Mouse (Mus musculus): Measurements from ENCODE around the gene 1700003E16Rik. TPM values are rescaled to one million over a fixed set of nuclear protein-coding genes. Genes with fewer than 3 reads are reported as not detected.
A peak's percentile ranks its signal among the peaks of the same experiment; 100 is the strongest.

The 1700003E16Rik gene
- 1.9 TPM for polyA plus RNA-seq (2012; fragmentation: generic; extraction: Trizol)

DNA sequence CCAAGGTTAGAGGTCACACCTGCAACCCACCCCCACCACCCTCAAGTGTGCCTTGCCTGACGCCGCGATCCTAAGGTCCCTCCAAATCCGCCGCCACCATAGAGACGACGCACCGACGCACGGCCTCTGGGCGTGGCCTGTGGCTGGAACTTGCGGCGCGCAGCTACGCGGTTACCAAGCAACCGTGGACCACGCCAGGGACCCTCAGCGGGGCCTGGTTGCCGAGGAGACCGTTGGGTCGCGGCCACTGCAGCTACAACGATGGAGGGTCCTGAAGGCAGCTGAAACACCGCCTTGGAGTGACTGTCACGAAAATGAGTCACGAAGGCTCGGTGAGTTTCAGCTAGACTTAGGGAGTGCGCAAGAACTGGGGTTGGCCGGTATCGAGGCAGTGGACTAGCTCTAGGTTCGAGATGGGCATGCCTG, at the start of gene 1700003E16Rik, which contains the start of gene Wdr54:
TSS of gene 1700003E16Rik (plus strand) at position 146 of the 426 bp plus-strand sequence.
TSS of gene Wdr54 (minus strand) at position 139 of the 426 bp plus-strand sequence.
- Histone ChIP-seq H3K36me3 (ENCODE audit: control insufficient read depth, insufficient read depth) (peaks cover 3% of the 10 kb centered on the region), H3K4me3 (peak within 1 kb of the TSS; percentile 58), H3K79me2 (ENCODE audit: control insufficient read depth, insufficient read depth) (no peaks in the 10 kb centered on the region), H3K27me3 (ENCODE audit: control insufficient read depth, insufficient read depth, insufficient read length) (peaks cover 5% of the 10 kb centered on the region), H3ac (ENCODE audit: control insufficient read depth, insufficient read length) (no peak within 1 kb of the TSS), H3K4me2 (ENCODE audit: low read depth) (peak within 1 kb of the TSS; percentile 89)
- peak; percentile 79 for TF ChIP-seq POLR2AphosphoS2 (IDR thresholded peaks at IDR 0.05; ENCODE audit: insufficient read length, low read depth)
- TF ChIP-seq MYOD1 (IDR thresholded peaks at IDR 0.05; ENCODE audit: control insufficient read depth in 1 of 3, insufficient read length in 2 of 3, low read depth in 2 of 3), result no peak
- TF ChIP-seq USF1 (IDR thresholded peaks at IDR 0.05; ENCODE audit: low read depth), result no peak
- TF ChIP-seq E2F4 (IDR thresholded peaks at IDR 0.05; ENCODE audit: insufficient read depth), result peak; percentile 20
- no peak for TF ChIP-seq TCF12 (IDR thresholded peaks at IDR 0.05; ENCODE audit: insufficient read depth, poor library complexity, severe bottlenecking)
- peak; percentile 60 for TF ChIP-seq POLR2A (IDR thresholded peaks at IDR 0.05; ENCODE audit: insufficient read length, low read depth)
- TF ChIP-seq SRF (IDR thresholded peaks at IDR 0.05; ENCODE audit: control insufficient read depth, insufficient read length, low read depth), result no peak
- TF ChIP-seq MAX (IDR thresholded peaks at IDR 0.05; ENCODE audit: low read depth), result no peak
- no peak for TF ChIP-seq REST (IDR thresholded peaks at IDR 0.05; ENCODE audit: insufficient read depth, insufficient read length)
- TF ChIP-seq CEBPB (IDR thresholded peaks at IDR 0.05; ENCODE audit: insufficient read depth, poor library complexity, severe bottlenecking), result no peak
- no peak for TF ChIP-seq TCF3 (IDR thresholded peaks at IDR 0.05; ENCODE audit: insufficient read length, low read depth)

DNA sequence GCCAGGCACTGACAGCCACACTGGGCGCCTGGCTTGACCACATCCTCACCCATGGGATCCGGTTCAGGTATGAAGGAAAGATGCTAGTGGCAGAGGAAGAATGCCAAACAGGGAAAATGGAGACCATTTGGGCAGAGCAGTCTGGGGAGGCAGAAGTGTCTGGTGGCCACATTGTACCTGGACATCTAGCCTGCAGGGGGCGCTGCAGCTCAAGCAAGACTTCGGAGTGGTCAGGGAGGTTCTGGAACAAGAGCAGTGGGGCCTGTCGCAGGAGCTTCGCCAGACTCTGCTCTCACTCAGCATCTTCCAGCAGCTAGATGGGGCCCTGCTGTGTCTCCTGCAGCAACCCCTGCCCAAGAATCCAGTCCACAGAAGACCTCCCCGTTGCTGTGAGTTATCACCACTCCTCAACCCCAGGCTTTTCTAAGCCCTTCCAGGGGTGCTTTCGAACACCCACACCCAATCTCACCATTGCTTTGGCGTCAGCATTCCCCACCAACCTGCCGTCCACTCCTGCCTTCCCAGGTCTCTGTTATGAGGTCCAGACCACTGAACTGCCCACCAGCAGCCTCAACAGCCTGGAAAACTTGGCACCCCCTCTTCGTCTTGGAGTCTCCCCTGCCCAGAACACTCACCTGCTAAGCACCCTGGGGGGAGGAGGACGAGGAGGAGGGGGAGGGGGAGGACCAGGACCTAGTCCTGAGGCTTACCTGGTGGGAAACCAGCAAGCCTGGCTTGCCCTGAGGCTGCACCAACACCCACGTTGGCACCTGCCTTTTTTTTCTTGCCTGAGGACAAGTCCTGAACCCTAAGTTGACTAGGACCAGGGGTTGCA, 48.4 kb upstream of the 1700003E16Rik start:
- Histone ChIP-seq H3K36me3 (ENCODE audit: control insufficient read depth, insufficient read depth) (peaks cover 3% of the 10 kb centered on the region), H3K4me2 (ENCODE audit: low read depth) (peak overlapping the region; percentile 97), H3ac (ENCODE audit: control insufficient read depth, insufficient read length) (peak overlapping the region; percentile 85), H3K27me3 (ENCODE audit: control insufficient read depth, insufficient read depth, insufficient read length) (no peaks in the 10 kb centered on the region), H3K79me2 (ENCODE audit: control insufficient read depth, insufficient read depth) (peaks cover 16% of the 10 kb centered on the region), H3K4me3 (peak overlapping the region; percentile 93)
- TF ChIP-seq POLR2A (IDR thresholded peaks at IDR 0.05; ENCODE audit: insufficient read length, low read depth) (peak; percentile 5), CEBPB (IDR thresholded peaks at IDR 0.05; ENCODE audit: insufficient read depth, poor library complexity, severe bottlenecking) (no peak)

DNA sequence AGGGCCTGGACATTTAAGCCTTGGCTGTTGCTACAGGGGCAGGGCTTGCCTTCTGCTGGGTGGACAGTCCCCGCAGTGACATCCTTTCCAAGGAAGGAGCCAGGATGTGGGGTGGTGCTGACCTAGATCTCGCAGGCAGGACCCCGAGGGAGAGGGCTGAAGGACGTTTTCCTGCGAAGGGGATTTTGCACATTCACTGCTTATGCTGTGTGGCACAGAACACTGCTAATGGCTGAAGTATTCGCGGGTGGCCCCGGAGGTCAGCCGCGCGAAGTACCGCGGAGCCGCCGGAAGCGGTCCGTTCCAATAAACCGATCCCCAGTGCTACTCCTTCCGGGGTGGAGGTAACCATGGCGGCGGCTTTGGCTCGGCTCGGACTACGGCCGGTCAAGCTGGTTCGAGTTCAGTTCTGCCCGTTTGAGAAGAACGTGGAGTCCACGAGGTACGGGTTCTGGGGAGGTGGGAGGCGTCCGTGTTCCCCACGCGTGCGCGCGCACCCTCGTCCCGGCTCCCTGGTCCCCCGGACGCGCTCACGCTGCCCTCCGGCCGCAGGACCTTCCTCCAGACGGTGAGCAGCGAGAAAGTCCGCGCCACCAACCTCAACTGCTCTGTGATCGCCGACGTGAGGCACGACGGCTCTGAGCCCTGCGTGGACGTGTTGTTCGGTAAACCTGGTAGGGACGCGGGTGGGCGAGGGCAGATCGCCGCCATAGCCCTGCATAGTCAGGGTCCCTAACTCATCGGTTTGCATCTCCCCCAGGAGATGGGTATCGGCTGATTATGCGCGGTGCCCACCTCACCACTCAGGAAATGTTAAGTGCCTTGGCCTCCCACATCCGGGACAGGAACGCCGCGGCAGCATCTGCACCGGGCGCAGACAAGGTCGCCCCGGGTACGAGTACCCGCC, 47.2 kb upstream of the 1700003E16Rik start, which contains the start of gene Mrpl53:
TSS of gene Mrpl53 (plus strand) at position 279 of the 907 bp plus-strand sequence.
- peaks cover 16% of the 10 kb centered on the region for H3K79me2 ChIP-seq (ENCODE audit: control insufficient read depth, insufficient read depth)
- peak within 1 kb of the TSS; percentile 85 for H3ac ChIP-seq (ENCODE audit: control insufficient read depth, insufficient read length)
- no peaks in the 10 kb centered on the region for H3K27me3 ChIP-seq (ENCODE audit: control insufficient read depth, insufficient read depth, insufficient read length)
- peak within 1 kb of the TSS; percentile 93 for H3K4me3 ChIP-seq
- H3K4me2 ChIP-seq (ENCODE audit: low read depth), result peak within 1 kb of the TSS; percentile 97
- no peak for TF ChIP-seq REST (IDR thresholded peaks at IDR 0.05; ENCODE audit: insufficient read depth, insufficient read length)
- TF ChIP-seq E2F4 (IDR thresholded peaks at IDR 0.05; ENCODE audit: insufficient read depth), result peak; percentile 49
- peak; percentile 59 for TF ChIP-seq POLR2A (IDR thresholded peaks at IDR 0.05; ENCODE audit: insufficient read length, low read depth)
- no peak for TF ChIP-seq MAX (IDR thresholded peaks at IDR 0.05; ENCODE audit: low read depth)
- TF ChIP-seq TCF3 (IDR thresholded peaks at IDR 0.05; ENCODE audit: insufficient read length, low read depth), result no peak
- TF ChIP-seq USF1 (IDR thresholded peaks at IDR 0.05; ENCODE audit: low read depth), result no peak
- TF ChIP-seq MYOG (IDR thresholded peaks at IDR 0.05; ENCODE audit: control insufficient read depth in 1 of 3, insufficient read depth in 1 of 3, insufficient read length in 2 of 3, low read depth in 2 of 3), result peak in 1 of 3 experiments; percentile 12
- TF ChIP-seq MYOD1 (IDR thresholded peaks at IDR 0.05; ENCODE audit: control insufficient read depth in 1 of 3, insufficient read length in 2 of 3, low read depth in 2 of 3), result peak in 2 of 3 experiments; percentile 0 to 23
- TF ChIP-seq SRF (IDR thresholded peaks at IDR 0.05; ENCODE audit: control insufficient read depth, insufficient read length, low read depth), result peak; percentile 49
- no peak for TF ChIP-seq CEBPB (IDR thresholded peaks at IDR 0.05; ENCODE audit: insufficient read depth, poor library complexity, severe bottlenecking)
- no peak for TF ChIP-seq TCF12 (IDR thresholded peaks at IDR 0.05; ENCODE audit: insufficient read depth, poor library complexity, severe bottlenecking)
- peak; percentile 81 for TF ChIP-seq POLR2AphosphoS2 (IDR thresholded peaks at IDR 0.05; ENCODE audit: insufficient read length, low read depth)
- H3K36me3 ChIP-seq (ENCODE audit: control insufficient read depth, insufficient read depth), result peaks cover 3% of the 10 kb centered on the region

DNA sequence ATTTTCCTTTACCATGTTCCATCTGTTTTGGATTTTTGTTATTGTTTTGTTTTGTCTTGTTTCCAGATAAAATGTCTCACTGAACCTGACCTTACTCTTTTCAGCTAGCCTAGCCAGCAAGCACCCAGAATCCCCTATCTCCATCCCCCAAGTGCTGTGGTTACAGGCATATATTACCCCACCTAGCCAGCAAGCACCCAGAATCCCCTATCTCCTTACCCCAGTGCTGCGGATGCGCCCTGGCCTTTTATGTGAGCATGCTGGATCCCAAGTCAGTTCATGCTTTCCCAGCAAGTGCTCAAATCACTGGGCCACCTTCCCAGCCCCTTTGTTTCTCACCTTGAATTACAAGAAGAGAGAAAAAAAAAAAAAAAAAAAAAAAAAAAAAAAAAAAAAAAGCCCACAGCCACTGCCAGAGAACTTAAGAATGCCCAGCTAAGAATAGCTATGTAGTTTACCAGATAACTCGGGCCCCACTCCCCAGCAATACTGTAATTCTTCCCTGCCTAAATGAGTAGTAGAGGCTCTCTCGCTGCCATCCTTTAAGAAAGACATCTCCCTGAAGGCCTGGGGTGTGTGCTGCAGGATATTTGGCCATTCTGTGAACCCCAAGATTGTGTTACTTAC, 44.6 kb upstream of the 1700003E16Rik start:
- TF ChIP-seq USF1 (IDR thresholded peaks at IDR 0.05; ENCODE audit: low read depth) (no peak), REST (IDR thresholded peaks at IDR 0.05; ENCODE audit: insufficient read depth, insufficient read length) (no peak), POLR2AphosphoS2 (IDR thresholded peaks at IDR 0.05; ENCODE audit: insufficient read length, low read depth) (no peak), MYOD1 (IDR thresholded peaks at IDR 0.05; ENCODE audit: control insufficient read depth in 1 of 3, insufficient read length in 2 of 3, low read depth in 2 of 3) (no peak), POLR2A (IDR thresholded peaks at IDR 0.05; ENCODE audit: insufficient read length, low read depth) (no peak), E2F4 (IDR thresholded peaks at IDR 0.05; ENCODE audit: insufficient read depth) (no peak), SRF (IDR thresholded peaks at IDR 0.05; ENCODE audit: control insufficient read depth, insufficient read length, low read depth) (no peak), CEBPB (IDR thresholded peaks at IDR 0.05; ENCODE audit: insufficient read depth, poor library complexity, severe bottlenecking) (no peak), MAX (IDR thresholded peaks at IDR 0.05; ENCODE audit: low read depth) (no peak), TCF3 (IDR thresholded peaks at IDR 0.05; ENCODE audit: insufficient read length, low read depth) (no peak), MYOG (IDR thresholded peaks at IDR 0.05; ENCODE audit: control insufficient read depth in 1 of 3, insufficient read depth in 1 of 3, insufficient read length in 2 of 3, low read depth in 2 of 3) (no peak), TCF12 (IDR thresholded peaks at IDR 0.05; ENCODE audit: insufficient read depth, poor library complexity, severe bottlenecking) (no peak)
- Histone ChIP-seq H3K4me3 (no peak overlapping the region), H3K4me2 (ENCODE audit: low read depth) (no peak overlapping the region), H3ac (ENCODE audit: control insufficient read depth, insufficient read length) (no peak overlapping the region), H3K36me3 (ENCODE audit: control insufficient read depth, insufficient read depth) (peaks cover 3% of the 10 kb centered on the region), H3K79me2 (ENCODE audit: control insufficient read depth, insufficient read depth) (peaks cover 26% of the 10 kb centered on the region), H3K27me3 (ENCODE audit: control insufficient read depth, insufficient read depth, insufficient read length) (no peaks in the 10 kb centered on the region)

Data from myocyte (in vitro differentiated cells).